Mouse (Mus musculus) midbrain, postnatal 0 days (tissue): ENCODE data around the gene Trio. TPM values are rescaled to one million over a fixed set of nuclear protein-coding genes. Genes with fewer than 3 reads are reported as not detected.

Experiments
- ATAC-seq: fragments of 200-750 bp; cut with Nextera tagmentation; 2 replicates; pipeline ENCODE4 v1.8.0; 2017; ENCODE audit warnings: moderate number of reproducible peaks, mild to moderate bottlenecking, moderate TSS enrichment, moderate library complexity; ENCODE audit not compliant: low FRiP score
- DNase-seq: peaks from one replicate; pipeline ENCODE4 v3.0.0-alpha.2; 2015; ENCODE audit warnings: low spot score
- H3K27ac ChIP-seq: fragments of 300-500 bp; sonication (generic); 2 replicates; pipeline ENCODE4 v1.5.1; 2014; ENCODE audit warnings: low read depth, mild to moderate bottlenecking, low read length, mixed read lengths
- H3K27me3 ChIP-seq: fragments of 300-500 bp; sonication (generic); 2 replicates; pipeline ENCODE4 v1.6.1; 2014; ENCODE audit warnings: low read length, control low read depth, mixed read lengths; ENCODE audit not compliant: insufficient read depth
- H3K36me3 ChIP-seq: fragments of 300-500 bp; sonication (generic); 2 replicates; pipeline ENCODE4 v1.6.1; 2014; ENCODE audit warnings: low read length, control low read depth, mixed read lengths; ENCODE audit not compliant: insufficient read depth
- H3K4me1 ChIP-seq: fragments of 300-500 bp; sonication (generic); 2 replicates; pipeline ENCODE4 v1.6.1; 2014; ENCODE audit warnings: mild to moderate bottlenecking, control low read depth, antibody characterized with exemption, low read length, mixed read lengths; ENCODE audit not compliant: insufficient read depth
- H3K4me2 ChIP-seq: fragments of 300-500 bp; sonication (generic); 2 replicates; pipeline ENCODE4 v1.6.1; 2014; ENCODE audit warnings: low read depth, mild to moderate bottlenecking, low read length, mixed read lengths; ENCODE audit not compliant: poor library complexity, severe bottlenecking
- H3K4me3 ChIP-seq: fragments of 300-500 bp; sonication (generic); 2 replicates; pipeline ENCODE4 v1.5.1; 2014; ENCODE audit warnings: low read depth, mild to moderate bottlenecking, low read length, moderate library complexity
- H3K9ac ChIP-seq: fragments of 300-500 bp; sonication (generic); replicated peaks from 2 replicates; pipeline ENCODE4 v1.6.1; 2014; ENCODE audit warnings: mild to moderate bottlenecking, low read length, moderate library complexity, mixed read lengths; ENCODE audit not compliant: poor library complexity, severe bottlenecking
- H3K9me3 ChIP-seq: fragments of 300-500 bp; sonication (generic); 2 replicates; pipeline ENCODE4 v1.6.1; 2016; ENCODE audit warnings: low read length, control low read depth
- CTCF ChIP-seq: IDR thresholded peaks from 2 replicates; pipeline ENCODE4 v1.5.1; 2016; ENCODE audit warnings: antibody characterized with exemption, mild to moderate bottlenecking
- WGBS: fragments of 180-500 bp; shearing (Covaris S2); extraction: QIAGEN DNeasy Blood & Tissue Kit; methylation state at CpG from one replicate; pipeline ENCODE4 v1.1.7; 2014; 5-methylcytosine and 5-hydroxymethylcytosine counted together
- polyA plus RNA-seq: library from polyadenylated mRNA; unstranded; fragments of >200 nt; fragmentation: Nextera tagmentation; extraction: Ambion mirVana; gene quantifications from 2 replicates; pipeline ENCODE4 v1.2.1, GENCODE M21; 2015
- total RNA-seq: library from RNA; depleted of rRNA; stranded (reverse); fragments of >200 nt; gene quantifications from 2 replicates; pipeline ENCODE4 v1.2.3, GENCODE M21; 2014; rRNA removed

Gene Trio
- total RNA-seq (213 and 251 TPM in 2 replicates), polyA plus RNA-seq (19.0 and 23.3 TPM in 2 replicates)

- Histone ChIP-seq H3K9me3 (no peaks in the 10 kb centered on the region), H3K4me3 (peak within 1 kb of the TSS; percentile 96), H3K36me3 (no peaks in the 10 kb centered on the region), H3K27me3 (no peaks in the 10 kb centered on the region), H3K4me1 (peaks cover 17% of the 10 kb centered on the region), H3K4me2 (peak within 1 kb of the TSS; percentile 62), H3K9ac (peak within 1 kb of the TSS; percentile 98), H3K27ac (peak within 1 kb of the TSS; percentile 97)
- peak; percentile 92 for ATAC-seq
- peak; percentile 97 for DNase-seq
- WGBS, result under 1% methylated on average over 58 of the region's 94 CpGs
- no peak for TF ChIP-seq CTCF
These were observed at the start of gene Trio for GRCm38 (mm10) chr15:28025447-28026166. TSS of gene Trio (minus strand) at chr15:28025848.

GRCm38 (mm10) chr15:28074416-28074970, 48.8 kb upstream of the Trio start:
- Histone ChIP-seq H3K36me3 (no peaks in the 10 kb centered on the region), H3K27me3 (no peaks in the 10 kb centered on the region), H3K4me3 (no peak overlapping the region), H3K9me3 (no peaks in the 10 kb centered on the region), H3K4me2 (no peak overlapping the region), H3K9ac (no peak overlapping the region), H3K27ac (no peak overlapping the region), H3K4me1 (no peaks in the 10 kb centered on the region; the same call in 1 of the 2 replicates)
- TF ChIP-seq CTCF, result no peak
- no peak for ATAC-seq
- no peak for DNase-seq
- WGBS, result 97% methylated on average over 4 of the region's 4 CpGs

GRCm38 (mm10) chr15:28071601-28072000, 46.0 kb upstream of the Trio start:
- DNase-seq, result no peak
- Histone ChIP-seq H3K36me3 (no peaks in the 10 kb centered on the region), H3K27me3 (no peaks in the 10 kb centered on the region), H3K4me1 (no peaks in the 10 kb centered on the region; the same call in 1 of the 2 replicates), H3K27ac (no peak overlapping the region), H3K9me3 (no peaks in the 10 kb centered on the region), H3K9ac (no peak overlapping the region), H3K4me2 (no peak overlapping the region), H3K4me3 (no peak overlapping the region)
- no peak for TF ChIP-seq CTCF
- 46% methylated on average over 7 of the region's 7 CpGs for WGBS
- no peak for ATAC-seq

GRCm38 (mm10) chr15:28070771-28071419, 45.2 kb upstream of the Trio start:
- 5% methylated on average over 12 of the region's 12 CpGs for WGBS
- TF ChIP-seq CTCF, result no peak
- Histone ChIP-seq H3K4me2 (no peak overlapping the region), H3K4me3 (no peak overlapping the region), H3K27ac (no peak overlapping the region), H3K27me3 (no peaks in the 10 kb centered on the region), H3K9ac (no peak overlapping the region), H3K9me3 (no peaks in the 10 kb centered on the region), H3K4me1 (no peaks in the 10 kb centered on the region; the same call in 1 of the 2 replicates), H3K36me3 (no peaks in the 10 kb centered on the region)
- no peak for ATAC-seq
- no peak for DNase-seq

- H3K36me3 ChIP-seq, result no peaks in the 10 kb centered on the region
- no peaks in the 10 kb centered on the region; the same call in 1 of the 2 replicates for H3K4me1 ChIP-seq
- no peaks in the 10 kb centered on the region for H3K9me3 ChIP-seq
- TF ChIP-seq CTCF, result no peak
- no peak for ATAC-seq
- no peak overlapping the region for H3K9ac ChIP-seq
- no peak for DNase-seq
- WGBS, result 69% methylated on average over 5 of the region's 5 CpGs
- H3K27ac ChIP-seq, result no peak overlapping the region
- H3K4me3 ChIP-seq, result no peak overlapping the region
- no peaks in the 10 kb centered on the region for H3K27me3 ChIP-seq
- no peak overlapping the region for H3K4me2 ChIP-seq
These were observed 44.6 kb upstream of the Trio start for GRCm38 (mm10) chr15:28070221-28070620.

DNA sequence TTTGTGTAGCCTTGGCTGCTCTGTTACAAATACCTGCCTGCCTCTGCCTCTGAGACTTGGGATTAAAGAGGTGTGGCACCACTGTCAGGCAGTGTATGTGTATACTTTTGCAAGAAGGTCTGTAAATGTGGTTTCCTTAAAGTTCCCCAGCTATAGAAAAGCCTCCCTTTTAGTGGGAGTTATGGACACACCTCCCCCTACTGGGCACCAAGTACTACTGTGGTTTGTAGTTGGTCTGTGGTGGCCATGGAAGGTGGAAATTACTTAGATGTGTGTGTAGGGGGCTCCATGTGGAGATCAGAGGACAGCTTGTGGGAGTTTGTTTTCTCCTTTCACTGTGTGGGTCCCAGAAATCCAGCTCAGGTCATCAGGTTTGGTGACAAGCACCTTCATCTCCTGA, 41.7 kb upstream of the Trio start:
- no peak overlapping the region for H3K4me3 ChIP-seq
- no peak overlapping the region for H3K4me2 ChIP-seq
- H3K36me3 ChIP-seq, result no peaks in the 10 kb centered on the region
- H3K9ac ChIP-seq, result no peak overlapping the region
- TF ChIP-seq CTCF, result peak; percentile 60
- no peaks in the 10 kb centered on the region for H3K27me3 ChIP-seq
- ATAC-seq (no peak), DNase-seq (peak; percentile 34)
- no peaks in the 10 kb centered on the region for H3K9me3 ChIP-seq
- no peaks in the 10 kb centered on the region; the same call in 1 of the 2 replicates for H3K4me1 ChIP-seq
- no peak overlapping the region for H3K27ac ChIP-seq
